Mouse (Mus musculus): ENCODE data around the gene Ttc27. TPM values are rescaled to one million over a fixed set of nuclear protein-coding genes. Genes with fewer than 3 reads are reported as not detected.

Ttc27 gene
- polyA plus RNA-seq, 1 experiment from 2014 or later: 15.6 TPM

GRCm38 (mm10) chr17:74903411-74904331, 186.1 kb downstream of the Ttc27 start:
- peak overlapping the region; percentile 8; the same call in 1 of the 2 replicates for H3K4me2 ChIP-seq (ENCODE audit: low read depth, low read length)
- peaks cover 6% of the 10 kb centered on the region; the same call in 1 of the 2 replicates for H3K9me3 ChIP-seq (replicated peaks; ENCODE audit: control insufficient read depth, low read length)
- no peak overlapping the region for H3K4me3 ChIP-seq (ENCODE audit: low read length)
- ATAC-seq (replicated peaks; ENCODE audit: extremely low read depth, insufficient read depth, low FRiP score): peak; percentile 49; the same call in 1 of the 2 replicates
- H3K27me3 ChIP-seq (ENCODE audit: control insufficient read depth, insufficient read depth, low read length): no peaks in the 10 kb centered on the region
- H3K4me1 ChIP-seq (ENCODE audit: control insufficient read depth, insufficient read depth, low read length): peaks cover 5% of the 10 kb centered on the region; the same call in 1 of the 2 replicates
- WGBS: 37% methylated on average over 16 of the region's 16 CpGs
- peak overlapping the region; percentile 5 for H3K27ac ChIP-seq (ENCODE audit: low read length)
- no peaks in the 10 kb centered on the region for H3K36me3 ChIP-seq (ENCODE audit: control insufficient read depth, insufficient read depth)
- H3K9ac ChIP-seq (ENCODE audit: low read length): no peak overlapping the region

- Histone ChIP-seq H3K36me3 (ENCODE audit: control insufficient read depth, insufficient read depth) (no peaks in the 10 kb centered on the region), H3K4me1 (ENCODE audit: control insufficient read depth, insufficient read depth, low read length) (peaks cover 5% of the 10 kb centered on the region; the same call in 1 of the 2 replicates), H3K9ac (ENCODE audit: low read length) (no peak overlapping the region), H3K4me3 (ENCODE audit: low read length) (no peak overlapping the region), H3K27ac (ENCODE audit: low read length) (peak overlapping the region; percentile 5), H3K9me3 (replicated peaks; ENCODE audit: control insufficient read depth, low read length) (peaks cover 6% of the 10 kb centered on the region; the same call in 1 of the 2 replicates), H3K4me2 (ENCODE audit: low read depth, low read length) (no peak overlapping the region), H3K27me3 (ENCODE audit: control insufficient read depth, insufficient read depth, low read length) (no peaks in the 10 kb centered on the region)
- no peak for ATAC-seq (replicated peaks; ENCODE audit: extremely low read depth, insufficient read depth, low FRiP score)
- WGBS: 52% methylated on average over 1 of the region's 1 CpGs
Measured at GRCm38 (mm10) chr17:74904332-74904687, 186.8 kb downstream of the Ttc27 start.

GRCm38 (mm10) chr17:74904956-74905355, 187.4 kb downstream of the Ttc27 start:
- no peaks in the 10 kb centered on the region for H3K36me3 ChIP-seq (ENCODE audit: control insufficient read depth, insufficient read depth)
- 84% methylated on average over 3 of the region's 3 CpGs for WGBS

GRCm38 (mm10) chr17:74912995-74913394, 195.5 kb downstream of the Ttc27 start:
- WGBS: 83% methylated on average over 2 of the region's 2 CpGs
- no peak for ATAC-seq (replicated peaks; ENCODE audit: extremely low read depth, insufficient read depth, low FRiP score)
- Histone ChIP-seq H3K4me3 (ENCODE audit: low read length) (no peak overlapping the region), H3K27me3 (ENCODE audit: control insufficient read depth, insufficient read depth, low read length) (no peaks in the 10 kb centered on the region), H3K27ac (ENCODE audit: low read length) (no peak overlapping the region), H3K9me3 (replicated peaks; ENCODE audit: control insufficient read depth, low read length) (peaks cover 10% of the 10 kb centered on the region), H3K4me2 (ENCODE audit: low read depth, low read length) (no peak overlapping the region), H3K36me3 (ENCODE audit: control insufficient read depth, insufficient read depth) (no peaks in the 10 kb centered on the region), H3K4me1 (ENCODE audit: control insufficient read depth, insufficient read depth, low read length) (no peaks in the 10 kb centered on the region), H3K9ac (ENCODE audit: low read length) (no peak overlapping the region)

More at GRCm38 (mm10) chr17:74904956-74905355, 187.4 kb downstream of the Ttc27 start:
- Histone ChIP-seq H3K9ac (ENCODE audit: low read length) (no peak overlapping the region), H3K4me1 (ENCODE audit: control insufficient read depth, insufficient read depth, low read length) (peaks cover 5% of the 10 kb centered on the region; the same call in 1 of the 2 replicates), H3K9me3 (replicated peaks; ENCODE audit: control insufficient read depth, low read length) (peaks cover 6% of the 10 kb centered on the region; the same call in 1 of the 2 replicates), H3K4me2 (ENCODE audit: low read depth, low read length) (no peak overlapping the region), H3K4me3 (ENCODE audit: low read length) (no peak overlapping the region), H3K27ac (ENCODE audit: low read length) (no peak overlapping the region), H3K27me3 (ENCODE audit: control insufficient read depth, insufficient read depth, low read length) (no peaks in the 10 kb centered on the region)
- ATAC-seq (replicated peaks; ENCODE audit: extremely low read depth, insufficient read depth, low FRiP score): no peak

Other genes starting within 250 kb of the Ttc27 start
- 52.7 and 56.6 TPM in 2 replicates for gene Yipf4, start 228.2 kb upstream of the Ttc27 start, polyA plus RNA-seq (2015; fragmentation: Nextera tagmentation; extraction: Ambion mirVana)
- 46.6 and 51.8 TPM in 2 replicates for gene Birc6, start 189.4 kb upstream of the Ttc27 start, polyA plus RNA-seq (2015; fragmentation: Nextera tagmentation; extraction: Ambion mirVana)

Data from heart, embryonic 16.5 days (tissue).